Mouse (Mus musculus) CH12.LX (cell line): ENCODE results near the gene Tnfsf4.

Experiments used
- BHLHE40 ChIP-seq: IDR thresholded peaks from 2 replicates; pipeline ENCODE4 v1.6.1; 2011; ENCODE audit warnings: mild to moderate bottlenecking, low read depth, low read length, improper control_type of control experiment
- CTCF ChIP-seq, 2 experiments: IDR thresholded peaks in 1 of 2; conservative IDR thresholded peaks in 1 of 2; 2 replicates each; pipeline ENCODE4 v1.5.1; 2011 to 2012; ENCODE audit warnings: low read depth in 2 of 2, low read length in 2 of 2, improper control_type of control experiment in 1 of 2, inconsistent platforms in 1 of 2, mild to moderate bottlenecking in 1 of 2, moderate library complexity in 1 of 2
- ELF1 ChIP-seq: IDR thresholded peaks from 2 replicates; pipeline ENCODE4 v1.6.1; 2014; ENCODE audit warnings: low read depth, mild to moderate bottlenecking, inconsistent platforms, low read length, improper control_type of control experiment
- EP300 ChIP-seq: IDR thresholded peaks from 2 replicates; pipeline ENCODE4 v1.6.1; 2011; ENCODE audit warnings: low read length, improper control_type of control experiment
- MAFK ChIP-seq: IDR thresholded peaks from 2 replicates; pipeline ENCODE4 v1.6.1; 2011; ENCODE audit warnings: low read length, improper control_type of control experiment; ENCODE audit not compliant: insufficient replicate concordance
- MYC ChIP-seq: IDR thresholded peaks from 2 replicates; pipeline ENCODE4 v1.6.1; 2011; ENCODE audit warnings: low read depth, mild to moderate bottlenecking, improper control_type of control experiment, low read length
- NELFE ChIP-seq: IDR thresholded peaks from 2 replicates; pipeline ENCODE4 v1.6.1; 2011; ENCODE audit warnings: low read depth, low read length, improper control_type of control experiment
- POLR2A ChIP-seq: IDR thresholded peaks from 2 replicates; pipeline ENCODE4 v1.6.1; 2011; ENCODE audit warnings: low read depth, mild to moderate bottlenecking, improper control_type of control experiment, low read length
- TCF12 ChIP-seq: IDR thresholded peaks from 2 replicates; pipeline ENCODE4 v1.6.1; 2014; ENCODE audit warnings: low read depth, mild to moderate bottlenecking, inconsistent platforms, low read length, improper control_type of control experiment
- UBTF ChIP-seq: IDR thresholded peaks from 2 replicates; pipeline ENCODE4 v1.6.1; 2012; ENCODE audit warnings: low read depth, mild to moderate bottlenecking, inconsistent platforms, low read length, improper control_type of control experiment, moderate library complexity
- ZC3H11A ChIP-seq: IDR thresholded peaks from 2 replicates; pipeline ENCODE4 v1.6.1; 2012; ENCODE audit warnings: low read depth, mild to moderate bottlenecking, inconsistent platforms, low read length, improper control_type of control experiment
- ZKSCAN1 ChIP-seq: IDR thresholded peaks from 2 replicates; pipeline ENCODE4 v1.6.1; 2012; ENCODE audit warnings: low read depth, inconsistent platforms, low read length, improper control_type of control experiment, borderline replicate concordance

- TF ChIP-seq MYC, result no peak
- TF ChIP-seq BHLHE40, result no peak
- no peak for TF ChIP-seq POLR2A
- no peak for TF ChIP-seq NELFE
- TF ChIP-seq EP300, result no peak
- TF ChIP-seq CTCF (conservative IDR thresholded peaks at IDR 0.05 in 1 of 2, IDR thresholded peaks at IDR 0.05 in 1 of 2; ENCODE audit: low read depth in 2 of 2, low read length in 2 of 2), result no peak
- TF ChIP-seq TCF12, result no peak
- no peak for TF ChIP-seq MAFK
- TF ChIP-seq ELF1, result no peak
- TF ChIP-seq UBTF, result no peak
- TF ChIP-seq ZKSCAN1, result no peak
- no peak for TF ChIP-seq ZC3H11A
Measured at GRCm38 (mm10) chr1:161427057-161427311, 31.8 kb downstream of the Tnfsf4 start.
